Mouse (Mus musculus) heart, postnatal 10 days (tissue): Measurements from ENCODE around the gene Id1. TPM values are rescaled to one million over a fixed set of nuclear protein-coding genes. Genes with fewer than 3 reads are reported as not detected.
A peak's percentile ranks its signal among the peaks of the same experiment; 100 is the strongest.

ENCODE experiments used
- DNase-seq, 2 experiments: peaks; one replicate each; pipeline ENCODE4 v3.0.0; 2021
- intact Hi-C: fragments of 180-260 bp; cut with DNase I; formaldehyde crosslinking; loops from one replicate; pipeline ENCODE4 v1.15.1; 2025
- total RNA-seq, 2 experiments: library from RNA; stranded (reverse); gene quantifications; 2 replicates each; pipeline ENCODE4 v1.2.3; 2021

Id1 gene
- total RNA-seq, 2 experiments from 2014 or later = 72.9 to 84.2 TPM

GRCm38 (mm10) chr2:152718076-152718475 is 18.0 kb upstream of the Id1 start:
- DNase-seq = no peak
- intact Hi-C loops = no loop called here

DNA sequence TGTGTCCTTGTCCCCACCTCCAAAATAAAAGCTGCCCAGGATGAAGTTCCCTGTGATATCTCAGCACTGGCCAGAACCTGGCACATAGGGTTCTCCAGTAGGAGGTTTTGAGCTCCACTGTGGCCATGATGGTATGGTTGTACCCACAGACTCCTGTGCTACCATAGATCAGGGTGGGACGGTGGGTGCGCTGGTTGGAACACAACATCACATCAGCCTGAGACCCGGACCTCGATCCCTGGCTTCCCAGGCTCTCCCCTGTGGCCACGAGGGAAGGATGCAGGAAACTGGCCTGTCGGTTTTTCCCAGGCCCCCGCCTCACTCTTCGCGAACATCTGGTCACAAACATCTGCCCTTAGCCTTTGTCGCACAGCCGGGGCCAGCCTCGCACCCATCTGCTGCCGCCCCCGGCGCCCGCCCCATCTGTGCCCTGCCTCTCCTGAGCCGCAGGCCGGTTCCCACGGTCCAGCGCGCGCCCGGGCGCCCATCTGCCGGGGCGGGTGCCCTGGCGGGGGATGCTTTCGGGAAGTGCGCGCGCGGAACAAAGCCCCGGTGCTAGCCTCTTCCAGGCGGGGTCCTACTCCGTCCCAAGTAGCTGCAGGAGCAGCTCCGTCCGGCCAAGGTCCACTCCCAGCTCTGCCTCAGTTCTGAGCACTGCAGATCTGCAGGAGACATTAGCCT is 12.3 kb upstream of the Id1 start:
- intact Hi-C loops = loop anchor here (2.0 kb wide), 1 partner anchor 15 kb away; no protein-coding TSS in a partner anchor
- peak; percentile 71 to 75 for DNase-seq

DNA sequence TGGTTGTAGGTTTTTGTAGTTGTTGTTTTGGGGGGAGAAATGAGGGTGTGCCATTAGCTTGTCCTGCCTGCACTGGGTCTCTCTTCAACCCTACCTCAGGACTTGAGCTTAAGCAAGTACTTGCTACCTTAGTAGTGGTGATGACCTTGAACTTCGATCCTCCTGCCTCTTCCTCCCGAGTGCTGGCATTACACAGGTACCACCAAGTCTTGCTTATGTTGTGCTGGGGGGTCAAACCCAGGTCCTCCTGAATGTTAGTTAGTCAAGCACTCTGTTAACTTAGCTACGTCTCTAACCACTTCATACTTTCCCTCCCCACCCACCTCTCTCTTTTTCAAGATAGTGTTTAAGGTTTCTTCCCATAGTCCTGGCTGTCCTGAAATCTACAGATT is 11.7 kb upstream of the Id1 start:
- intact Hi-C loops = no loop called here
- no peak for DNase-seq

DNA sequence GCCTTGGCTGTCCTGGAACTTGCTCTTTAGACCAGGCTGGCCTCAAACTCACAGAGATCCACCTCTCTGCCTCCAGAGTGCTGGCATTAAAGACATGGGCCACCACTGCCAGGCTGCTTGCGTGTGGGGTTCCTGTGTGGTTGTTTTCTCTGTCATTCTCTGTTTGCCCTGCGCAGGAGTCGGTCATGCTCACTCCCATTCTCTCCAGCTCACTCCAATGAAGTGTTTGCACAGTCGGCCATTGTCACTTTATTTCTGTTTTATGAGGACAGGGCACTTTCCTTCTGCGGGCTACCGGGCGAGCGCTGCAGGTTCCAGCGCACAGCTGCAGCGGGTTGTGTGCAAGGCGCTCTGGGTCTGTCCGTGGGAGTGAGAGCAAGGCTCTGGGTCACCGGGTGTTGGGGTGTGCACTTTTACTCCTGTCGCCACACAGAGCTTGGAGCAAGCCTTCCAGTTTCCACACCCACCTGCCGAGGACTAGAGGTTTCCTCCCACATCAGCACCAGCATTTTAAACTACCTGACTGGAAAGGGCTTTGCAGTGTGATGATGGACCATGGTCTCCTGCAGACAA is 10.8 kb upstream of the Id1 start:
- DNase-seq = no peak
- intact Hi-C loops = no loop called here

DNA sequence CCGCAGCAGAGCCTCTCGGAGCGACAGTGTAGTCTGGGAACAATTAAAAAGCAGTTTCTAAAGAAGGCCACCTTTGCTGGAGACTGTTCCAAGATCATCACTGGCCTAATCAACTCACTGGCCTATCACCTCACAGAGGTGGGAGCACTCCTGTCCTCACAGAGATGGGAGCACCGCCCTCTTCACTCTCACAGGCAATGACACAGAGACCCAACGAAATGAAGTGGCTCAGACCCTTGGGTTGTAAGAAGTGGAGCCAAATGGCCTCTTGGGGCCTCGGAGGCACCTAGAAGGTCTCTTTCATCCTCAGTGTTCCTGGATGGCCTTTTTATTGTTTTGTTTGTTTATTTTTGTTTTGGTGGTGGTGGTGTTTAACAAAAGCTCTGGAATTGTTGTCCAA is 9.8 kb upstream of the Id1 start:
- DNase-seq = no peak
- intact Hi-C loops = loop anchor here (1.0 kb wide), 1 partner anchor 19 kb away; no protein-coding TSS in a partner anchor

GRCm38 (mm10) chr2:152726751-152727335 is 9.2 kb upstream of the Id1 start:
- peak in 1 of 2 experiments; percentile 31 for DNase-seq
- intact Hi-C loops = loop anchor here (1.0 kb wide), 1 partner anchor 20 kb away; no protein-coding TSS in a partner anchor

DNA sequence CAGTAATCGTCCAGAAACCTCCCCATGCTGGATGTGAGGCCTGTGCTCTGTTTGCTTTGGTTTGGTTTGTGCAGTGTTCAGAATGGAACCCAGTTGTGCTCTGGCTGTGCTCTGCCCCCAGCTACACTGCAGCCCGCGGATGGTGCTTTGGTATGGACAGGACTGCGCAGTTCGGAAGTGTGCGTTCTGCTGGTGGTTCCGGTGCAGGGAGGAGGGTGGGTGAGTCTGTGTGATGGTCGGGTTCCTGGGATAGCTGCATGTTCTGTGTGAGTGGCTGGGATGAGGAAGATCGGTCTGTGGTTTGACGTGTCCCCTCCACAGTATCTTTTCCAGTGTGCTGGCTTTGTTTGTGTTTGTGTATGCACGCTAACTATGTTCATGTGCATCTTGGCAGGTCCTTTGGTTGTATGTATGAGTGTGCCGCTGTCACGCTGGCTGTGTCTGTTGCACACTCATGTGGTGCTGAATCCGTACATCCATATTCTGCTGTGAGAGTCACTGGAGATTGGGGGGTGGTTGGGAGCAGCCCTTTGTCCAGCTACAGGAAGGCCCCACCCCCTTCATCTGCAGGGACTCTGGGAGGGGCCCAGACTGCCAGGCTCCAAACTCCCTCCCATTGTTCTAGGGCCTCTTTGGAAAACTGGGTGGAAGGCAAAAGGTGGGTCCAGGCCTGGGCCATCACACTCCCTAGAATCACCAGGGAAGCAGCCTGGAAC is 8.1 kb upstream of the Id1 start:
- intact Hi-C loops = no loop called here
- peak; percentile 57 to 59 for DNase-seq

- intact Hi-C loops = no loop called here
- DNase-seq = no peak
Observed at GRCm38 (mm10) chr2:152728594-152728993, 7.5 kb upstream of the Id1 start.

DNA sequence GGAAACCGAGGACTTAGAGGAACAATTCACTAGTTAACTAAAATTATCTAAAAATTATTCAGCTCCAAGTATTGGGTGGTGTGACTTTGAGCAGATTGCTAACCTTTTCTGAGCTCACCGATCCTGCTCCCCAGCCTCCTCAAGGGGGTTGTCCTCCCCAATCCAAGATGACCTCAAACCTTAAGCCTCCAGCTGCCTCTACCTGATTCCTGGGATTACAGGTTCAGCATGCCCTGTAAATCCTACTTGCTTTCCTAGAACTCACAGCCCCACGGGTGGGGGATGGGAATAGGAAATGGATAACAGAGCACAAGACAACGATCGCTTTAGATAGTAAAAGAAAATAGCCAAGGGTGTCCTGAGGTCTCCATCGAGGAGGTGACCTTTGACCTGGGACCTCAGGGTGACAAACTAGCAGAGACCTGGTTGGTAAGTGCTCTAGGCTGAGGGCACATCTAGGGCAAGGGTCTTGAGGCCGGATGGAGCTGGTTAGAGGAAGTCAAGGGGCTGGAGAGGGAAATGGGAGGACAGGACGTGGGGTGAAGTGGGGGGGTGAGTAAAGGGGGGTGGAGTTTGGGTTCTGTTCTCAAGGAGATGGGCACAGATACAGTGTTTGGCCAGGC is 6.9 kb upstream of the Id1 start:
- intact Hi-C loops = no loop called here
- DNase-seq = peak in 1 of 2 experiments; percentile 40

DNA sequence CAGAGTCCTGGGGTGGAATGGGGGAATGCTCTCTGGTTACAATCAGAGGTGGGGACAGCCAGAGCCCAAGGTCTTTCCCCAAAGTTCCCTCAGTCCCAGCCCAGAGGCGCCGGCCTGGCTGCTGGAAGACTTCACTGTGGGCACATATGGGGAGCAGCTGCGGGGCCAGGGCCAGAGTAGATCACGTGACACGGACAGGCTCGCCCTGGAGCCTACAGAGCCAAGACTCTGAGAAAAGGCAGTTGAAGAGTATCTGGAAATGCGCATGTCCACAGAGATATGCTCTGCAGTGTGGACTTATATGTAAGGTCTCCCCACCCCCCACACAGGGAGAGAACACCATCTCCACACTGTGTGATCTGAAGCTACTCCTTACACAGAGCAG is 6.4 kb upstream of the Id1 start:
- DNase-seq = peak; percentile 79 to 82
- intact Hi-C loops = no loop called here

DNA sequence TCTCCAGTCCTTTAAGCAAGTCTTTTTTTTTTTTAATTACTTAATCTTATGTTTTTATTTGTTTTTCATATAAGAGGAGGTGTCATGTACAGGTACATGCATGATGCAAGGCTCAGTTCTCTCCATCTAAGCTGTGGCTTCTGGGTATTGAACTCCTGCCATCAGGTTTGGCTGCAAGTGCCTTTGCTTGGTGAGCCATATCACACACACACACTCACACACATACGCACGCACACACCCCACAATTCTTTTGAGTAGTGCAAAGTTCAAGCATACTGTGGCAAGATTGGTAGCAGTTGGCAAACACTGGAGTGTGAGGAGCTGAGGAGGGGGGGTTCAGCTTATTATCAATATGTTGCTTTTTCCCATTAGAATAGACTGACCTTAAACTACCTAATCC is 2.9 kb upstream of the Id1 start:
- intact Hi-C loops = no loop called here
- DNase-seq = no peak

- DNase-seq = no peak
- intact Hi-C loops = no loop called here
Observed at GRCm38 (mm10) chr2:152734501-152734900, 1.6 kb upstream of the Id1 start.

GRCm38 (mm10) chr2:152734984-152735383 is 1.1 kb upstream of the Id1 start:
- intact Hi-C loops = no loop called here
- peak; percentile 96 to 98 for DNase-seq

DNA sequence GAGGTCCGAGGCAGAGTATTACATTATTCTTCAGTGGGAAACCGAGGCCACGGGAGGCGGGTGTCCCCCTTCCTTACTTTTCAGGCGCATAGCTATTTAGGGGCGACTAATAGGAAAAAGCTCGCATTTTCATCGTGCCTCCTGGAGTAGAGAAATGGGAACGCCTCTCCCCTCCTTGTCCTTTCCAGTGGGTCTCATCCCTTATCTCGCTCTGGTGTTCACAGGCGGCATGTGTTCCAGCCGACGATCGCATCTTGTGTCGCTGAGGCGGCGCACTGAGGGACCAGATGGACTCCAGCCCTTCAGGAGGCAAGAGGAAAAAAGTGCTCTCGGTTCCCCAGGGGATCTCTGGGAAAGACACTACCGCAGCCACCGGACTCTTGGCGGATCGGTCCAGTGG is 697 bp downstream of the Id1 start:
- intact Hi-C loops = no loop called here

GRCm38 (mm10) chr2:152737306-152738221 is 1.5 kb downstream of the Id1 start:
- intact Hi-C loops = no loop called here
- peak; percentile 51 to 57 for DNase-seq

More for the DNA sequence above, 697 bp downstream of the Id1 start:
- peak; percentile 46 for DNase-seq

DNA sequence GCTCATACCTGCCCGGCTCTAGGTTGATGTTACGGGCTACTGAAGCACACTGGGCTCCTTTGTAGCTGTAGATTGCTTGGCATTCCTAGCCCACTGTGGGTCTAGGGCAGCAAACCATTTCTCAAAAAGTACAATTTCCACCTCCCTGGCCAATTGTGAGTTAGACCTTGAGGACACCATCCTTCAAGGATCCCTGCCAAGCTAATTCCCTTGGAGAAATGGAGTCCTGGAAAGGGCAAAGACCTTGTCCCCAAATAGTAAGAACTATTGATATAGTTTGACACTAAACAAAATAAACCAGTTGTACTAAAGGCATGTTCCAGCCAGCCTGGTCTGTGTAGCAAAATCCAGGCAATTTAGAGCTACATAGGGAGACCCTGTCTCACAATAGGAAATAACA is 2.3 kb downstream of the Id1 start:
- DNase-seq = peak in 1 of 2 experiments; percentile 30

GRCm38 (mm10) chr2:152739031-152739841 is 3.2 kb downstream of the Id1 start:
- intact Hi-C loops = loop anchor here (1.0 kb wide), 1 partner anchor 32 kb away; no protein-coding TSS in a partner anchor

More for the DNA sequence above, 2.3 kb downstream of the Id1 start:
- intact Hi-C loops = no loop called here

DNA sequence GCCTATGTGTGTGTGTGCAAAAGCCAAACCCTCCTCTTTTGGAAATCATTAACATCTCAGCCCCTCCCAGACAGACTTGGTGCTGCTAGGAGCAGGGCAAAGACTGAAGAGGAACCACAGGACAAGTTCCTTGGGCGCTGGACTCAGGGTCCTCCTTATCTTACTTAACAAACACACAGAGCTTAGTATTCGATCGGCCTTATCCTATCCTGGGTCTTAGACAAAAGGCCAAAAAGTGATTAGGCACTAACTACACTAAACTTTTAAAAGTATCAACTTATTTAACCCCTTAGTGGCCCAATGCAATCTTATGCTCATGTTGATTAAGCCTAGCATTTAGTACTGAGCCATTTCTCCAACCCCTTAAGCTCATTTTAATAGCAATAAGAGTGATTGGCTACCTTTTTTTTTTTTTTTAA is 3.8 kb downstream of the Id1 start:
- intact Hi-C loops = loop anchor here (1.0 kb wide), 1 partner anchor 33 kb away; no protein-coding TSS in a partner anchor
- DNase-seq = peak in 1 of 2 experiments; percentile 46

More at GRCm38 (mm10) chr2:152739031-152739841, 3.2 kb downstream of the Id1 start:
- DNase-seq = peak; percentile 85 to 86

DNA sequence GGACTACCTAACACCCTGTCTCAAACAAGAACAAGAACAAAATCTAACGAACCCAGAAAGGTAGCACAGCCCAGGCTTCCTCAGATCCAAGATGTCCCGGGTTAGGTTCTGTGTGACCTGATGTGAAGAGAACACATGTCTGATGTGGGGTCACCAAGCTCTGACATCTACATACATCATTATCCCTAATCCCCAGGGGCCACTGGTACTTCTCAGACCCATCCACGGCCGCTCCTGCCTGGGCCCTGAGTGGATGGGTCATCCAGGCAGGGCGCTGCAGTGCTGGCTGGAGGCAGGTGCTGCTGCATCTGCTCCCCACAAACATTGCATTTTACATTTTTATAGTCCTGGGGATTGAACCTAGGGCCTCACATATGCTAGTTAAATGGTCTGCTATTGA is 4.4 kb downstream of the Id1 start:
- intact Hi-C loops = no loop called here
- no peak for DNase-seq
